Mouse (Mus musculus) NIH3T3 (cell line): ENCODE data around the gene Taf1c.
A peak's percentile ranks its signal among the peaks of the same experiment; 100 is the strongest.

Source experiments
- DNase-seq: peaks from one replicate; pipeline ENCODE4 v3.0.0-alpha.2; 2012; ENCODE audit warnings: low read depth

The Taf1c gene

DNA sequence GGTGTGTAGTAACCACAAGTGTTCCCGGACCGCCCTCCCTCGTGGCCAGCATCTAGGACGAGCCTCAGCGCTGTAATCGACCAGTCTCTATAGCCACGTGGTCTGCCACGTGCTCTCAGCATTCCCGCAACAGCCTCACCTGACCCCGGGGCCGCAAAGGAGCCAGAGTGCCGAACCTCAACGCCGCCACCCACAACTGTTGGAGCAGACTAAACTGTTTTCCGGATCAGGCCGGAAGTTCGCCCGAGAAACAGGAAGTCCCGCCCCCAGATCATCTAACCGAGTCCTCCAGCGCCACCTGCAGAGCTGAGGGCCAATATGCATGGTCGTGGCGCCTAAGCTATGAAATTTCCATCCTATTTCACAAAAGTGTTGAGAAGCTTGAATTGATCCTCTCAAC is at the start of gene Taf1c:
Taf1c (minus strand) TSS at position 227 of the 400 bp plus-strand sequence.
- peak; percentile 96 for DNase-seq

DNA sequence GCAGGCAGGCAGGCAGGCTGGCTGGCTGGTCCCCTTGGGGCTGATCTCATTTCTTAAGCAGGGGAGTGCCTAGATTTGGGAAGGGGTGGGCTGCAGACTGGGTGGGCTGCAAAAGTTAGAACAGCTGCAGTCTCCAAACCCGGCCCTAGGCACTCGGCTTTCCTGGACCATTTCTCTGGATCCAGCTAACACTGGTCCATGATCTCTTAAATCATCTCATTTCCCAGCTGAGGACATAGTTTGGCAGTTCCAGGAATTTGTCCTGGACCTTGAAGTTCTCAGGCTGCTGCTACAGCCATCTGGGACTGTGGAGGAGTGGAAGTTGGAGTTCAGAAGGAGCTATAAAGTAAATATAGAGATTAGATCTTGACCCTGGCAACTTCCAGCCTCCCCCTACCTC is 46.3 kb upstream of the Taf1c start:
- DNase-seq: no peak

DNA sequence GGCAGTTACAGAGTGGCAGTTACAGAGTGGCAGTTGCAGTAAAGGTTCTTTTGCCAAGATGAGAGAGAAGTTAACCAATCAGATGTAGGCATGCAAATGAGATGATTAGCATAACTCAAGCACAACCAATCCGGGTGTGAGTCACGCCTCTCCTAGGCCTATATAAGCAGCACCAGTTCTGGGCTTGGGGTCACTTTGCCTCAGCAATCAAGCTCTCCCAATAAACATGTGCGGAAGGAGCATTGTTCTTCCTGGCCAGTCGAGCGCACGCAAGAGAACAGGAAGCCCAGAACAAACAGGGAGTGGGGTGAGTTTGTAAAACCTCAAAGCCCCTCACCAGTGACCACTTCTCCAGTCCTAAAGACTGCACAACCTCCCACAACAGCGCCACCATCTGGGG is 41.8 kb upstream of the Taf1c start:
- DNase-seq: no peak

DNA sequence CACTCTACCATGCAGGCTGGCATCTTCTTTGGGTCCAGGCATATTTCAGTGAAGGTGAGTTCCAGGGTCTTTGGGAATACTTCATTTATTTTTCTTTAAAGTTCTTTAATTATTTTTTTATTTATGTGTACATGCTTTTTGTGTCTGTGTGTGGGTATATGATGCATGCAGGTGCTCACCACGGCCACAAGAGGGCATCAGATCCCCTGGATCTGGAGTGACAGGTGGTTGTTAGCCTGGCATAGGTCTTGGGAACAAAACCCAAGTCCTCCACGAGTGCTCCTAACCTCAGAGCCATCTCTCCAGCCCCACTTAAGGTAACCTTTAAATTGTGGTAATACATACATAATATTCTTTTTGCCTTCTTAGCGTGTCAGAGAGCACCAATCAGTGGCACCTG is 41.2 kb upstream of the Taf1c start:
- no peak for DNase-seq

DNA sequence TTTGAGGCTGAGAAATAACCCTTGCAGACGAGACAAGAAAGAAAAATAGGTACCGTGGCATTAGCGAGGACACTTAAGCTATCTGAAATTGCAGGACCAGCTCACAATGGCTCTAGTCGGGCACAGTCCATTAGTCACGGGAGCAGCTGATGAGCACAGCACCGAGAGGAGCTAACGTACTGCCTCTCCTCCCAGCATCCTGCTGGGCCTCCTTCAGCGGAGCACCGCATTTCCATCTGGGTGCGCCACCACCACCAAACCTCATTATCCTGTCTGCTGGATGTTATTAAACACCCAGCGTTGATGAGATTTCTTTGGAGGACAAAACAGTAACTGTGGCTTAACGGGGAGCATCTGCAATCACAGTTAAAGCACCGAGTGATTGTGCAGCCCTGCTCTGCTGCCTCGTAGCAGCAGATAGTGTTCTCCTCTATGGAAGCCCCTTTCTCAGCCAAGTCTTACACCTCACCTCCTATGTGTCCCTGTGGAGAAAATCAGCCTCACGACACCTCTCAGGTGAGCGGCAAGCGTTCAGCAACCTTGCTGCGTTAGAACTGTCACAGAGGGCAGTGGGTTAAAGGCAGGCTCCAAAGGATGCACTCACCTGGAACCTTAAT is 40.1 kb upstream of the Taf1c start:
- DNase-seq: no peak

DNA sequence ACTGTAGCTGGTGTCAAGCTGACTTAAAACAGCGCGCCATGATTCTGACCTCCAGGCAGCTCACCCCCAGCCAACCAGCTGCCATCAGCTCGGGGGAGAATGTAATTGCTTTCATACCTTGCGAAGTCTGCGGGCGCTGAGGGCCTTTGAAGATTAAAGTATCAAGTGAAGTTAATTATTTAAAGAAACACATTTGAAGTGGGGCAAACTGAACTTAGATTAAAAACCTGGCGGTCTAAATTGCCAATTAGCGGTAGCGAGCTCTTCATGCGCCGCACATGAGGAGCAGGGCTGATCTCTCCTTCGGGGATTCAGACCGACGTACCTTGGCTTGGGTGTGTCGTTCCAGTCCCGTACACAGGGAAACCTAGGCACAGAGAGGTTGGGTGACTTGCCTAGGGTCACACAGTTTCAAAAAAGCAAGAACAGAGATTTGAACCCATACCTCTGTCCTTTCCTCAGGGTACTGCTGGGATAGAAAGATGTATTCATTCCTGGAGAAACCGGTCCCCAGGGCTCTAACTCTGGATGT is 39.5 kb upstream of the Taf1c start:
- DNase-seq: no peak

DNA sequence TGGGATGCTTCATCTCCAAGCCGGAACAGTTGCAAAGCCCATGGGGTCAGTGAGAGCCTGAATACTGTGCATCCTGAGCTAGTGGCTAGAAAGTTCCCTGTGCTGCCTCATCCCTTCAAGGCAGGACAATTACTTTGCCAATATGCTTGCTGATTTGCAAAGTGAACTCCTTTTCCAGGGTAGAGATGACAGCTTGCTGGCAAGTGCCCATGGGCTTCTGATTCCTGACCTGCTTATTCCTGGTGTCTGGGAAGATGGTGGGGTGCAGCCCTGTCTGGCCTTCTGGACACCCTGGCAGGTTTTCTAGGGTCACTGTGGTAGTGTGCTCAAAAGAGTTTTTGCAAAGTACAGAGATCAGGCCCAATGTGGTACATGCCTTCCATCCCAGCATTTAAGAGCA is 37.9 kb upstream of the Taf1c start:
- no peak for DNase-seq

DNA sequence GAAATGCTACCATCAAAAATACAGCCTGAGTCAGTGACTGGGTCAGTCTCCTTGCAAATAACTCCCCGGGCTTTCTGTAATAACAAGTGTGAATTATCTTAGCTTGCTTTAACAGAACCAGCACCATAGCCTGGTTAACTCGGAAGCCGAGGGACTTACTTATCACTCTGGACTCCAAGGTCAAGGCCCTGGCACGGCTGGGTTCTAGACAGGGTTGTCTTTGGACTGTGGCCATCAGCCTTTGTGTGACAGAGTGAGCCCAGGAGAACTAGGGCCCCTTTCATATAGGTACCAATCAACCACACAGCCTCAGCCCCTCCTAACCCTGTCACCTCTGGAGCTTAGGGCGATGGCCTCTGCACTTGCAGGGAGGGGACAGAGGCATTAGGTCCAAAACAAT is 36.0 kb upstream of the Taf1c start:
- no peak for DNase-seq

DNA sequence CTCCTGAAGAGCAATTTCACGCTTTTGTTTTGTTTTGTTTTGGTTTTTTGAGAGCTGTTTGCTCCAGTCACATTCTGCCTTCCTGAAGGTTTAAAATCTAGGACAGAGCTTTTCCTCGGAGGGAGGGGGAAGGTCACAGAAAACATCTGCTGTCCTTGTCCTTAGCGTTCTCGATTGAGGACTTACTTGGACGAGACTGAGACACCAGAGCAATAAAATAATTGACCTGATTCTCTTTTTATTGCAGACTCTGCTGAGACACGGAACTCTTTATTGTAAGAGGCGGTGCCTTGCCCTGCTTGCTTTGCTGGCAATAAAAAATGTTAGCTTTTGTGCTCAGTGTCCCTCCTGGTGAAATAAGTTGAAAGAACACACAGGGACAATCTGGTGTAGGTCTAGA is 34.8 kb upstream of the Taf1c start:
- DNase-seq: no peak

DNA sequence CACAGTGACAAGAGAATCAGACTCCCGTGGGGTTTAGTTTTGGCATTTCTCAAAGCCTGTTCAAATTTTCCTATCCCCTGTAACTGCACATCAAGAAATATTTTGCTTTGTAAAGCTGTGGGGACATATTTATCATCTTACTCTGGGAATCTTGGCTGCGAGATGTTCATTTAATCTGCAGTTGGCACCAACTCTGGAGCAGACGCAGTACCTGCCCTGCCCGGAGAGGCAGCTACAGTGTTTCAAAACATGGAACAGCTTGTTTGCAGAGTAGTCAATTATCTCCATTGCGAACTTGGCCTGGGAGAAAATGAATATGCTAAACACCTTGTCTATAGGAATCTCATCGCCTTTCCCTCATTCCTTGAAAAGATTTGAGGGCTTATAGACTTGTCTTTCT is 33.2 kb upstream of the Taf1c start:
- DNase-seq: no peak

DNA sequence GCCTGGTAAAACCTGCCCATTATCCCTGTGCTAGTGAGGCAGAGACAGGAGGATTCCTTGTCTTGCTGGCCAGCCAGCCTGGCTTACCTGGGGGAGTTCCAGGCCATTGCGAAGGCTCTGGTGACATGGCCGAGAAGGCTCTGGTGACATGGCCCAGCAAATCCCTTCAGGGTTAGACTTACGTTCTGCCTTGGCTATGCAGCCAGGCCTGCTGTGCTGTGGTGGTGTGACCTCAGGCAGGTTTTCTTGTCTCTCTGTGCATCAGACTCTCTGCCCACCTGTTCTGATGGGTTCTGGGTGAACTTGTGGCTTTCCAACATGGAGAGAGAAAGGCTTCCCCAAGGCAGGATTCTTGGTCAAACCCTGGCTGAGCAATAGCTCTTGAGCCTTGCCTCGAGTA is 32.4 kb upstream of the Taf1c start:
- no peak for DNase-seq

DNA sequence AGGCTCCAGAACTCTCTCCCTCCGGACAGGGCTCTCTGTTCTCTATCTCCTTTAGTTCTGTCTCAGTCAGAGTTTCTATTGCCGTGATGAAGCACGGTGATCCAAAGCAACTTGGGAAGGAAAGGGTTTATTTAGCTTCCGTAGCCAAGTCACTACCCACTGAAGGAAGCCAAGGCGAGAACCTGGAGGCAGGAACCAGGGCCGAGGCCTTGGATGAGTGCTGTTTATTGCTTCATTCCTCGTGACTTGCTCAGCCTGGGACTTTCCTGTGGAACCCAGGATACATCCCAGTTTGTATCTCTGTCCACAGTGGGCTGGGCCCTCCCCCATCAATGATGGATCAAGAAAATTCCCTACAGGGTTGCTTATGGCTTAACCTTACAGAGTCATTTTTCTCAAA is 31.7 kb upstream of the Taf1c start:
- DNase-seq: peak; percentile 32

DNA sequence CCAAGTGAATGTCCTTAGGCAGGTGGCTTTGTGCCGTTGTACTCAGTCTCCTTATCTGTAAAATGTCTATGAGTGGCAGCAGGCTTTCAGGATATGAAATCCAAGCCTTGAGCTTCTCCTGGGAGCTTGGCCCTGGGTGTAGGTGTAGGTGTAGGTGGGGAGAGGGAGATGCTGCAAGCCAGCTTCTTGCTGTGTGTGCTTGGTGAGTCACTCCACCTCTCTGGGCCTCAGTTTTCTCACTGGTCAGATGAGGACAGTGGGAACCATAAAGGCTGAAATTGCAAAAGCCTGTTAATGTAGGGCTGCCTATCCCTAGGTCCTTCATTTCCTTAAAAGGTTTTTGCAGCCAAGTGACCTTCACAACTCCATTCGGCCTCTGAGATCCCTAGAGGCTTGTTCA is 30.9 kb upstream of the Taf1c start:
- DNase-seq: no peak

DNA sequence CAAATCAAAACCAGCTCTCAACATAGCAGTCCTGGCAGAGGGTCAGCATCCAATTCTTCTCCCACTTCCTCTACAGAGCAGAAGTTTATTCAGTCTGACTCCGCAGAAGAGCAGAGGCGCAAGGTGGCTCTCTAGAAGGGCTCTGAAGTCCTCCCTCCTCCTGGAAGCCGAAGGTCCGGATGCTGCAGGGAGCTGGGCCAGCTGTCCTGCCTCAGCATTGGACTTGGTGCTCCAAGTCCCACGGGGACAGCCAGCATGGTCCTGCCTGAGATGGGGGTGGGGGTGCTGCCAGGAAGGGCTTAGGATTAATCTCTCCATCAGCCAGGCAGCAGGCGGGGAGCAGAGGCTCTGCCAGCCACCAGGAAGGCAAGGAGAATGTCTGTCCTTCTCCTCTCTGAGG is 30.4 kb upstream of the Taf1c start, which contains the start of gene Kcng4:
Kcng4 (minus strand) TSS at position 303 of the 400 bp plus-strand sequence.
- no peak for DNase-seq

DNA sequence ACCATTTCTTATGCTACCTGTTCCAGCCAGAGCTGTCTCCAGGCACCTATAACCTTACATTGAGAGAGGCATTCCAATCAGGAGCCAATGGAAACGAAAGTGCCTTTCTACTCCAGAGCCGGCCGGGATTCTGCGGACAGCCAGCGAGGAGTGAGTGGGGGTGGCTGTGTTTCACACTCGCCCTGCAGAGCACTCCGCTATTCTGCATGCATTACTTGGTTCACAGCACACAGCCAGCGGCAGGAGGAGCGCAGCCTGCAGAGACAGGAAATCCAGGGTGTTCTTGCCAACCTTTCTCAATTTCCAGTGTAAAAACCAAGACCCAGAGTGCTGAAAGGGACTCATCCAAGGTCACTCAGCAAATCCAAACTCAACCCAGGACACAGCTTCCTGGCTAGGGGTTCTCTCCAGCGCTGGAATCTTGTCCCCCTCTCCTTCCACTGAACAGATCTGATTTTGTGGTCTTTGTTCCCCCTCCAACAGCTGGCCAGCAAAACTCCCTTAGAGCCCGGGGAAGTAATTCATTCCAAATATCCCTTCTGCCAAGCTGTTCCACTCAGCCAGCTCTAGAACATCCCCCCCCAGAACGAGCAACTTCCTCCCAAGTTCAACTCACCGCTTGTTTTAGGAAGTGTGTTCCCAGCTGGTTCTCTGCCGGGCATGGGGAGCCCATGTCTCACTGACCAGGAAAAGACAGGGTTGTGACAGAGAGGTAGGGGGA is 29.8 kb upstream of the Taf1c start:
- DNase-seq: no peak

DNA sequence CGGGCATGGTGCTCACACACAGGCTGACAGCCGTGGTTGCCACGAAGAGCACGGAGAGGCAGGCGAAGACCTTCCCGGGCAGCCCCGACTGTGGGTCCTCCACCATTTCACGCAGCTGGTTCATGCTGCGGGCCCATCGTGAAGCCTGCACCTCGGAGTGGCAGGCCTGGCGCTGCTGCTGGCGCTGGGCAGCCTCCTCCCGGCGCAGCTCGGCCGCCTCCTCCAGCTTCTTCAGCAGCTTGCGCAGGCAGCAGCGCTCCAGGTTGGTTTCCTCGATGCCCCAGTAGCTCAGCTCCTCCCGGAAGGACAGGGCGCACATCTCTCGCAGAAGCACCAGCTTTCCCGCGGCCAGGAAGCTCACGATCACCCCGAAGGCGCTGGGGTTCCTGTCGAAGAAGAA is 27.9 kb upstream of the Taf1c start:
- no peak for DNase-seq

DNA sequence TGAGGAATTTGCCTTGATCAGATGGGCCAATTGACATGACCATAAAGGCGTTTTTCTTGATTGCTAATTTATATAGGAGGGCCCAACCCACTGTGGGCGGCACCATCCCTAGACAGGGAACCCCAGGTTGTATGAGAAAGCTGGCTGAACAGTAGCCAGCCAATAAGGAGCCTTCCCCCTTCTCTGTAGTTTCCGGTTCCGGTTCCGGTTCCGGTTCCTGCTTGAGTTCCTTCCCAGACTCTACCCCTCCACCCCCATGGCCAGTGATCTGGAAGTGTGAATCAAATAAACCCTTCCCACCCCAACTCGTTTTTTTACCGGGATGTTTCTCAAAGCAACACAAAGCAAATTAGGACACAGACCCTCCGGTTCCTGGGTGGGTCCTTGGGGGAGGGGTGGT is 27.2 kb upstream of the Taf1c start:
- no peak for DNase-seq

DNA sequence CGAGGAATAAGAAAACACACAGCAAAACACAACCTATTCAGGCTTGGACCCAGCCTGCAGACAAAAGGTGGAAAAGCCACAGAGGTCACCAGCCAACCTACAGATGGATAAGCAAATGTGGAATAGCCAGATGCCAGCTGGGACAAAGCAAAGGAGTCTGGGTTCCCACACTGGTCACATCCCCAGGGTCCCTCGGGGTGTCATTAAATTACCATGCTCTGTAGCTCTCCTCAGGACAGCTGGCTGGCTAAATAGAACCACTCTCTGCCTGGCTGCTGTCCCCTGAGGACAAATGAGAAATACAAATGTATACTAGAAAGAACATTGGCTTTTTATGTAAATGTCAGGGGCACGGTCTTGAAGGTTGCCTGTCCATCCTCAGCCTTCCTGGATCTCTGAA is 25.8 kb upstream of the Taf1c start:
- no peak for DNase-seq

DNA sequence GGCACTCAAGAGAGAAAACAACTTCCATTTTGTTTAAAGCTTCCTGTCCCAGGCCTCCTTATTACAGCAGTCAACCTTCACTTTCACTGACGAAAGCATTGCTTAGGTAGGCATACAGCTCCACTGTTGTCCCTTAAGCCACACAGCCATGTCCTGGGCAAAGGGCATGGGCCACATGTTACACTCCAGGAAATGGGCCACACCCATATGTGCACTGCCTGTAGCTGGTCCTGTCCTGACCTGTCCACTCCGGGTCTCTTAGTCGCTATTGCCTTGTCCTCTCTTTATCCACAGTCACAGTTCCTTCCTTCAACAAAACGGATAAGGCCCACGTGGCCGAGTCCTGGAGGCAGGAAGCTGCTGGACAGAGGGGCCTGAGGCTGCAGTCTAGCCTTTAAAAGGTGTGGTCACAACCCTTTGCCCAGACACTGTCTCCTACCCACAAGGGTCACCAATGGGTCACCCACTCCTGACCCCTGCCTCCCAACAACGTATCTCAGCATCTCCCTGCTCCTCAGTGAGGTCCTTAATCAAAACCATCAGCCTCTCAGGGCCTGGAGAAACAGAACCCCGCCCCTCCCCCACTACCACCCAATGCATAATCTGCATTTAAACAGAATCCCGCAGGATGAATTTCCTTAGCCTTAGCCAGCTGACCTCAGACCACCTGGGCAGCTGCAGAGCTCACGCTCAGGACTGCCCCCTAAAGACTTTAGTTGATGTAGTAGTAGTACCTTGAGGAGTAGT is 22.8 kb upstream of the Taf1c start:
- no peak for DNase-seq

DNA sequence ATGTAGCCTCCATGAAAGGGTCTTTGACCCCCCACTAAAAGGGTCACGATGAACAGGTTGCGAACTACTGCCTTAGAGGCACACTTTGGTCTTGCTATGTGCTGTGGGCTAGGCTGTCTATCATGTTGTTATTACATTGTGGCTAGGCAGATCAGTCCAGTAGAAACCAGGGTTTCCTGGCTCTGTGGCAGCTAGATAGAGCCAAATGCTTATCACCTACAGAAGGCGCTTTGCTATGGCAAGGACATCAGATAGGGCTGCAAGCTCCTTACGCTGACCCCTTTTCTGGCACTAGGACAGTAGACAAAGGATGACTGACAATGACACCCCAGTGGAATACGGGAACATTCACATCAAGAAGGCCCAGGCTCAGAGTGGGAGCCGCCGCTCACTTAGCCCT is 22.2 kb upstream of the Taf1c start:
- DNase-seq: no peak

DNA sequence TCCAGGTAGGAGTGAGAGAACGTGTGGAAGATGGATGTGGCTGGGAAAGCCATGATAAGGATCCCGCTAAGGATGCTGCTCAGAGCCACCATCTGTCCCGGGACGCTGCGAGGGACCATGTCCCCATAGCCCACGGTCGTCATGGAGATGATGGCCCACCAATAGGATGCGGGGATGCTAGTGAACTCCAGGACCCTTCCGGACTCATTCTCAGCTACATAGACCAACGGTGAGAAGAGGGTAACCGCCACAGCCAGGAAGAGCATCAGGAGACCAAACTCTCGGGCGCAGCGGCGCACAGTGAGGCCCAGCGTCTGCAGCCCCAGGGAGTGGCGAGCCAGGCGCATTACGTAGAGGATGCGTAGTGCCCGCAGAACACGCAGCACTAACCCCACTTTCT is 20.8 kb upstream of the Taf1c start:
- DNase-seq: no peak

DNA sequence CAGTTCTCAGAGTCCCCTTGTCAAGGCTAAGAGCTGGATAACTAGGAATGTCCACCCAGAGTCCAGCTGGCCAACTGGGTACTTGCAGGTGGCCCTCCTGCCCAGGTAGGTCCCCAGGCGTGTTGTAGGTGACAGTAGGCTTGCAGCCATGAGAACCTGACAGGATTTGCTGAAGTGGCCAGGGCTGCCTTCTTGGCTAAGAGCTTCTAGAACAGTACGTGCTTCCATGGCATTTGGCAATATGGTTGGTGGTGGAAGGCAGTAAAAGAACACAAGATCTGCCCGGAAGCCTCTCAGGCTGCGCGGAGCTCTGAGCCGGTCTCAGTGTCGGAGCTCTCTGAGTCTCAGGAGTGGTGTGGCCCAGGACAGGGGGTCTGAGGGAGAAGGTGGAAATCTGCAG is 19.9 kb upstream of the Taf1c start:
- DNase-seq: no peak

DNA sequence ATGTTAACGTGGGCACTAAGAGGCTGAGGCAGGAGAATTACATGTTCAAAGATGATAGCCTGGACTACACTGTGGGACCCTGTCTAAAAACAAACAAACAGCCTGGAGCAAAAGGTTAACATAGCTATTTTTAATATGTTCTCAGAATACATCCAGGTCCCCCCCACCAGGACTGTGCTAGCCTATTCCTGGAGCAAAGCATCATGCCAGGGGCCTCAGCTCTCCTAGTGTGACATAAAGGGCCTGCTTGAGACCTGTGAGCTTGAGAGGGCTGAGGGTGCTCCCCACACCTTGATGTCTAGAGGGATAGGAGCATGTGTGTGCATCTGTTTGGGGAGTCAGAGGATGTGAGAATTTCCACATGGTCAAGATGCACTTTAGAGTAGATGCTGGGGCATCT is 18.7 kb upstream of the Taf1c start:
- no peak for DNase-seq
